Comparison of ENCODE assay signal across 12 mouse cellular contexts in the genomic region with DNA sequence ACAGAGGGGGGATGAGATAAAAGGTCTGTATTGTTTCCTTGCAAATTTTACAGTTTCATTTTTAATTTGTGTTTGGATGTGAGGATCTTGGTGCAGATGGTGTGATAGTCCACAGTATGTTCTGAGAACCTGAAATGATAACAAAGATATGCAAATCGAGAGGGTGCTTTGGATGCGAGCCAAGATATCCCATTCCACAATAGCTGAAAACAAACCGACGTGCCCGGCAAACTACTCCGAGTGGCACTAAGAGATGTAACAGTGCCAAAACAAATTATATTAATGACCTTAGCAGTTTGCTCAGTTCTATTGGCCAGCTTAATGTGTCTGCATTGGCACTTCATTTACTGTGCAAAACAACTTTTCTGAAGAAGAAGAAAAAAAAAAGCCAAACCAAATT.
A peak's percentile ranks its signal among the peaks of the same experiment; 100 is the strongest.
DNase-seq lines count a peak whose midpoint lies in the region; ATAC-seq and TF ChIP-seq lines count a peak whose summit lies in the region.
"Had no signal": no experiment of that assay in that cellular context is flagged by ENCODE, and none has a peak within 500 bp of the region (broad histone marks: within the 10 kb centered on the region; RNA-seq: fewer than 3 reads in every experiment).

No protein-coding gene starts in this region.

- no peaks in the 10 kb centered on the region for H3K9me3 ChIP-seq in heart, embryonic 16.5 days (replicated peaks; ENCODE audit: control insufficient read depth, low read length)
- no peaks in the 10 kb centered on the region for H3K9me3 ChIP-seq in lung, embryonic 14.5 days (ENCODE audit: low read depth, low read length)
- no peaks in the 10 kb centered on the region for H3K9me3 ChIP-seq in forebrain, embryonic 12.5 days
- H3K9me3 ChIP-seq in midbrain, embryonic 14.5 days (ENCODE audit: control insufficient read depth, low read length), result no peaks in the 10 kb centered on the region
- H3K9me3 ChIP-seq: limb, embryonic 15.5 days had no signal

- H3K36me3 ChIP-seq in heart, embryonic 16.5 days (ENCODE audit: control insufficient read depth, insufficient read depth), result no peaks in the 10 kb centered on the region
- no peaks in the 10 kb centered on the region for H3K36me3 ChIP-seq in lung, embryonic 14.5 days (ENCODE audit: insufficient read depth)
- no peaks in the 10 kb centered on the region for H3K36me3 ChIP-seq in forebrain, embryonic 12.5 days (replicated peaks)
- H3K36me3 ChIP-seq in midbrain, embryonic 14.5 days (ENCODE audit: control insufficient read depth, insufficient read depth, low read length), result no peaks in the 10 kb centered on the region
- H3K36me3 ChIP-seq: limb, embryonic 15.5 days had no signal

- H3K4me1 ChIP-seq in heart, embryonic 16.5 days (ENCODE audit: control insufficient read depth, insufficient read depth, low read length), result peaks cover 4% of the 10 kb centered on the region
- H3K4me1 ChIP-seq in lung, embryonic 14.5 days (ENCODE audit: insufficient read depth), result peaks cover 3% of the 10 kb centered on the region; the same call in 1 of the 2 replicates
- peaks cover 27% of the 10 kb centered on the region for H3K4me1 ChIP-seq in forebrain, embryonic 12.5 days
- H3K4me1 ChIP-seq in midbrain, embryonic 14.5 days (ENCODE audit: control insufficient read depth, insufficient read depth, low read length), result peaks cover 27% of the 10 kb centered on the region
- H3K4me1 ChIP-seq: limb, embryonic 15.5 days had no signal

- H3K4me2 ChIP-seq in heart, embryonic 16.5 days (ENCODE audit: low read depth, low read length), result peak overlapping the region; percentile 26; the same call in 1 of the 2 replicates
- peak overlapping the region; percentile 29; the same call in 1 of the 2 replicates for H3K4me2 ChIP-seq in lung, embryonic 14.5 days
- no peak overlapping the region for H3K4me2 ChIP-seq in forebrain, embryonic 12.5 days
- H3K4me2 ChIP-seq in midbrain, embryonic 14.5 days (ENCODE audit: low read length), result peak overlapping the region; percentile 6; the same call in 1 of the 2 replicates
- H3K4me2 ChIP-seq: limb, embryonic 15.5 days had no signal

- no peak for TF ChIP-seq CTCF in lung, embryonic 14.5 days (IDR thresholded peaks at IDR 0.05; ENCODE audit: low read depth)

- H3K27ac ChIP-seq in heart, embryonic 16.5 days (ENCODE audit: low read length), result no peak overlapping the region
- no peak overlapping the region for H3K27ac ChIP-seq in lung, embryonic 14.5 days (ENCODE audit: low read depth)
- H3K27ac ChIP-seq in forebrain, embryonic 12.5 days, result no peak overlapping the region
- H3K27ac ChIP-seq in midbrain, embryonic 14.5 days (replicated peaks; ENCODE audit: low read depth, low read length), result no peak overlapping the region
- H3K27ac ChIP-seq: limb, embryonic 15.5 days had no signal

- H3K9ac ChIP-seq in heart, embryonic 16.5 days (ENCODE audit: low read length), result no peak overlapping the region
- no peak overlapping the region for H3K9ac ChIP-seq in lung, embryonic 14.5 days
- no peak overlapping the region for H3K9ac ChIP-seq in forebrain, embryonic 12.5 days
- no peak overlapping the region for H3K9ac ChIP-seq in midbrain, embryonic 14.5 days (replicated peaks; ENCODE audit: low read length)
- H3K9ac ChIP-seq: limb, embryonic 15.5 days had no signal

- ATAC-seq in heart, embryonic 16.5 days (replicated peaks; ENCODE audit: extremely low read depth, insufficient read depth, low FRiP score), result no peak
- no peak for ATAC-seq in lung, embryonic 14.5 days (ENCODE audit: insufficient read depth)
- peak; percentile 68; the same call in 1 of the 2 replicates for ATAC-seq in forebrain, embryonic 12.5 days (ENCODE audit: low FRiP score)
- peak; percentile 47; the same call in 1 of the 2 replicates for ATAC-seq in midbrain, embryonic 14.5 days (ENCODE audit: low FRiP score, low TSS enrichment)
- ATAC-seq: Patski had no signal

- 26% methylated on average over 6 of the region's 6 CpGs for WGBS in heart, embryonic 16.5 days
- 36% methylated on average over 6 of the region's 6 CpGs for WGBS in lung, embryonic 14.5 days
- WGBS in forebrain, embryonic 12.5 days, result 15% methylated on average over 6 of the region's 6 CpGs
- 11% methylated on average over 6 of the region's 6 CpGs for WGBS in midbrain, embryonic 14.5 days

- no peaks in the 10 kb centered on the region for H3K27me3 ChIP-seq in heart, embryonic 16.5 days (ENCODE audit: control insufficient read depth, insufficient read depth, low read length)
- H3K27me3 ChIP-seq in lung, embryonic 14.5 days (ENCODE audit: insufficient read depth, low read length), result no peaks in the 10 kb centered on the region
- no peaks in the 10 kb centered on the region for H3K27me3 ChIP-seq in forebrain, embryonic 12.5 days
- H3K27me3 ChIP-seq in midbrain, embryonic 14.5 days (ENCODE audit: control insufficient read depth, insufficient read depth, low read length), result no peaks in the 10 kb centered on the region
- H3K27me3 ChIP-seq: limb, embryonic 15.5 days; Patski had no signal

- no peak for DNase-seq in heart, adult 11 months
- peak; percentile 45 for DNase-seq in lung, embryonic 14.5 days
- DNase-seq in lung, postnatal 4 days, result no peak
- DNase-seq in midbrain, embryonic 14.5 days, result peak; percentile 80
- DNase-seq in yolk sac, embryonic 10.5 days (ENCODE audit: low spot score), result no peak
- no peak for DNase-seq in urinary bladder, postnatal 4 days (ENCODE audit: low spot score in 2 of 2)
- DNase-seq: adrenal gland, adult 2 months; heart, adult 18-20 months had no signal

- H3K4me3 ChIP-seq in heart, embryonic 16.5 days (ENCODE audit: low read length), result no peak overlapping the region
- no peak overlapping the region for H3K4me3 ChIP-seq in lung, embryonic 14.5 days (ENCODE audit: low read depth, low read length)
- H3K4me3 ChIP-seq in forebrain, embryonic 12.5 days (replicated peaks), result no peak overlapping the region
- no peak overlapping the region for H3K4me3 ChIP-seq in midbrain, embryonic 14.5 days (replicated peaks; ENCODE audit: low read depth, low read length)
- H3K4me3 ChIP-seq: limb, embryonic 15.5 days had no signal

Comparison
In these comparisons a context has a peak if more than half of its experiments do, and no peak if none do; other contexts are left out.
1. DNase-seq: peak in lung, embryonic 14.5 days (single experiment) and midbrain, embryonic 14.5 days (single experiment); none in heart, adult 11 months (single experiment), lung, postnatal 4 days (0 of 2), yolk sac, embryonic 10.5 days (single experiment) and urinary bladder, postnatal 4 days (0 of 2).
2. ATAC-seq: peak in forebrain, embryonic 12.5 days (single experiment) and midbrain, embryonic 14.5 days (single experiment); none in heart, embryonic 16.5 days (single experiment) and lung, embryonic 14.5 days (single experiment).